Mouse (Mus musculus) liver, embryonic 15.5 days (tissue): ENCODE data around the gene Gm48551. TPM values are rescaled to one million over a fixed set of nuclear protein-coding genes. Genes with fewer than 3 reads are reported as not detected.

Source experiments
- ATAC-seq: fragments of 200-750 bp; cut with Nextera tagmentation; 2 replicates; pipeline ENCODE4 v1.8.0; 2017; ENCODE audit warnings: moderate number of reproducible peaks, mild to moderate bottlenecking, moderate library complexity; ENCODE audit not compliant: insufficient read depth
- H3K27ac ChIP-seq: fragments of 300-500 bp; sonication (generic); replicated peaks from 2 replicates; pipeline ENCODE4 v1.5.1; 2015; ENCODE audit warnings: mild to moderate bottlenecking, inconsistent platforms
- H3K27me3 ChIP-seq: fragments of 300-500 bp; sonication (generic); 2 replicates; pipeline ENCODE4 v1.6.1; 2015; ENCODE audit warnings: mild to moderate bottlenecking, inconsistent platforms
- H3K36me3 ChIP-seq: fragments of 300-500 bp; sonication (generic); replicated peaks from 2 replicates; pipeline ENCODE4 v1.6.1; 2015; ENCODE audit warnings: moderate library complexity, mild to moderate bottlenecking, inconsistent platforms
- H3K4me1 ChIP-seq: fragments of 300-500 bp; sonication (generic); replicated peaks from 2 replicates; pipeline ENCODE4 v1.6.1; 2015; ENCODE audit warnings: inconsistent platforms
- H3K4me2 ChIP-seq: fragments of 300-500 bp; sonication (generic); 2 replicates; pipeline ENCODE4 v1.6.1; 2015; ENCODE audit warnings: moderate library complexity, mild to moderate bottlenecking, inconsistent platforms
- H3K4me3 ChIP-seq: fragments of 300-500 bp; sonication (generic); replicated peaks from 2 replicates; pipeline ENCODE4 v1.5.1; 2015; ENCODE audit warnings: mild to moderate bottlenecking, inconsistent platforms
- H3K9ac ChIP-seq: fragments of 300-500 bp; sonication (generic); 2 replicates; pipeline ENCODE4 v1.6.1; 2015; ENCODE audit warnings: moderate library complexity, mild to moderate bottlenecking, inconsistent platforms
- H3K9me3 ChIP-seq: fragments of 300-500 bp; sonication (generic); replicated peaks from 2 replicates; pipeline ENCODE4 v1.6.1; 2016; ENCODE audit warnings: inconsistent platforms
- WGBS: fragments of 180-500 bp; shearing (Covaris S2); methylation state at CpG from one replicate; pipeline ENCODE4 v1.1.7; 2015; ENCODE audit warnings: mixed read lengths; ENCODE audit not compliant: insufficient replicate concordance; 5-methylcytosine and 5-hydroxymethylcytosine counted together
- polyA plus RNA-seq: library from polyadenylated mRNA; unstranded; fragments of >200 nt; fragmentation: Nextera tagmentation; extraction: Ambion mirVana; gene quantifications from 2 replicates; pipeline ENCODE4 v1.2.1, GENCODE M21; 2015

Gm48551 gene
- polyA plus RNA-seq, 1 experiment from 2014 or later = 0.88 TPM

DNA sequence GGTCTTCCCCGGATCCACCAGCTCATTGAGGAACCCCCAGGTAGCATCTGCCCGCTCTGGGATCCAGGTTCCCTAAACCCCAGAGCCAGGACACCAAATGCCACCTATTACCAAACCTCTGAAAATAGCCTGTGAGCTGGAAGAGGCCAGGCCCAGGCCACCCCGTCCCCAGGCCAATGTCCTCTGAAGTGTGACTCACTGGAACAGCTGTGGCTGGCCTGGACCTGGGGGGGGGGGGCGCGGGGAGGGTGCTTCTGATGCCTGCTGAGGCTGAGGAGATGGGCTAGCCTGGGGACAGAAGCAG is 37.5 kb downstream of the Gm48551 start:
- H3K36me3 ChIP-seq = no peaks in the 10 kb centered on the region
- H3K27me3 ChIP-seq = peaks cover 59% of the 10 kb centered on the region
- H3K27ac ChIP-seq = no peak overlapping the region
- no peak overlapping the region for H3K4me2 ChIP-seq
- no peak for ATAC-seq
- no peaks in the 10 kb centered on the region for H3K9me3 ChIP-seq
- H3K4me3 ChIP-seq = no peak overlapping the region
- 48% methylated on average over 5 of the region's 5 CpGs for WGBS
- no peak overlapping the region for H3K9ac ChIP-seq
- H3K4me1 ChIP-seq = peaks cover 45% of the 10 kb centered on the region

DNA sequence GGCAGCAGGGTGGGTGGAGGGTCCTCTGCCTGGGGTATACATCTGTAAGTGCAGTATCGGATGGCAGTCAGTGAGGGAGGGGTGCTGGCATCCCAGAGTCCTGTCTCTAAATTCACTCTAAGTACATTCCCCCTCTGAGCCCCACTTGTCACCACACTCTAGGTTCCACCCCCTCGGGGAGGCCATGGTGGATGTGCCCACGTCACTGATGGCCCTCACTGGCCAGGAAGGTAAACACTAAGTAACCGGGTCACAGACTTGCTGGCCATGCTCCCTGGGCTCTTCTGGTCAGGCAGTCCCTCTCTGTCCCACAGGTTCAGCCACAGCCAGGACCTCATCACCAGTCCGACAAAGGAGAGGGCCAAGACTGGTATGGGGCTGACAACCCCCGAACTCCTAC is 37.9 kb downstream of the Gm48551 start:
- Histone ChIP-seq H3K4me2 (no peak overlapping the region), H3K27ac (no peak overlapping the region), H3K9ac (no peak overlapping the region), H3K9me3 (no peaks in the 10 kb centered on the region), H3K27me3 (peaks cover 59% of the 10 kb centered on the region), H3K4me3 (no peak overlapping the region), H3K36me3 (no peaks in the 10 kb centered on the region), H3K4me1 (peaks cover 45% of the 10 kb centered on the region)
- ATAC-seq = no peak
- 60% methylated on average over 6 of the region's 6 CpGs for WGBS

DNA sequence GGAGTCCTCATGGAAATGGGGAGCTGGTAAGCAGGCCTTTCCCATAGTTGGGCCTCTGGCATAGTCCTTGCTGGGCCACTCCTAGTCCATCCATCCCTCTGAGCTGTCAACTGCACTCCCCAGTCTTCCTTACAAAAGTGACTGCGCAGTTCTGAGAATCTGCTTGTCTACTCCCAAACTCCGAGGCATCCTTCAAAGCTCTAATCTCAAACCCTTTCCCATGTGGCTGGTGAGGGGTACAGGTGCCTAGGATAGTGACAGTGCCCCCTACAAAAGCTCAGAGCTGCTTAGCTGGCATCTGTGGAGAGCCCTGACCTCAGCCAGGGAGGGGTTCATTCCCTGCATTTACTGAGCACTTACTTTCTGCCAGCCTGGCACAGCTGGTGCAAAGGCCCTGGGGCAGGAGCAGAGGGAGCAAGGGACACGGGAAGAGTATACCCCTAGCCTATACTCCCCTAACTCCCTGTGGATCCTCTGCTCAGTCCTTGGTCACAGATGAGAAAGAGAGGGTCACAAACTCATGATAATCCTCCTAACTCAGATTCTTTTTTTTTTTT is 38.5 kb downstream of the Gm48551 start:
- Histone ChIP-seq H3K36me3 (no peaks in the 10 kb centered on the region), H3K9me3 (no peaks in the 10 kb centered on the region), H3K4me2 (no peak overlapping the region), H3K27ac (no peak overlapping the region), H3K4me3 (no peak overlapping the region), H3K27me3 (peaks cover 59% of the 10 kb centered on the region), H3K4me1 (peaks cover 47% of the 10 kb centered on the region), H3K9ac (no peak overlapping the region)
- 71% methylated on average over 3 of the region's 3 CpGs for WGBS
- no peak for ATAC-seq

DNA sequence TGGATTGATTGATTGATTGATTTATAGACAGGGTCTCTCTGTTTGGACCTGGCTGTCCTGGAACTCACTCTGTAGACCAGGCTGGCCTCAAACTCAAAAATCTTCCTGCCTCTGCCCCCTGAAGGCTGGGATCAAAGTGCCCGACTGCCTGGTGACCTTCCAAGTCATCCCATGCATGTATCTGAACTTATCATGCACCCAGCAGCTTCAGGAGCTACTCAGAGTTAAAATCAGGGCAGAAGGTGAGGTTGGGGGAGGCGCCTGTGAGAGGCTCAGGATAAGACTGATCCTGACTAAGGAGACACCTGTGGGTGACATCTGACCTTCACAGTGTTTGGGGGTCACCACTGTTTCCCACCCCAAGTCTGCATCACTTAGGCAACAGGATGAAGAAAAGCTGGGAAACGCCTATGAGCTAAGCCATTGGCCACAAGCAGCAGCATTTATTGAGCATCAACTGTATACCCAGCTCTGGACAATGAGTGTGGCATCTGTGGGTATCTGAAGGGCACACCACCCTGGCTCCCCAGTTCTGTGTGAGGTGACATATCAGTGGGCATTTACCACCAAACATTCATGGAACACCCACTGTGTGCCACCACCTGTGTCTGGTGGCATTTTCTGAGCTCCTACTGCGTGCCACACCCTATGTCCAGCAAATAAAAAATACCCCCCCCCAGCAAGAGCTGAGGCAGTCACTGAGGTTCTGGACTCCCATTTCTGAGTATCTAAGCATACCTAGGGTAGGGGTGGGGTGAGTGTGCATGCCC is 39.4 kb downstream of the Gm48551 start:
- Histone ChIP-seq H3K4me3 (no peak overlapping the region), H3K9me3 (no peaks in the 10 kb centered on the region), H3K36me3 (no peaks in the 10 kb centered on the region), H3K27me3 (peaks cover 59% of the 10 kb centered on the region), H3K4me1 (peaks cover 45% of the 10 kb centered on the region), H3K27ac (no peak overlapping the region), H3K4me2 (no peak overlapping the region), H3K9ac (no peak overlapping the region)
- ATAC-seq = no peak
- 45% methylated on average over 4 of the region's 4 CpGs for WGBS

DNA sequence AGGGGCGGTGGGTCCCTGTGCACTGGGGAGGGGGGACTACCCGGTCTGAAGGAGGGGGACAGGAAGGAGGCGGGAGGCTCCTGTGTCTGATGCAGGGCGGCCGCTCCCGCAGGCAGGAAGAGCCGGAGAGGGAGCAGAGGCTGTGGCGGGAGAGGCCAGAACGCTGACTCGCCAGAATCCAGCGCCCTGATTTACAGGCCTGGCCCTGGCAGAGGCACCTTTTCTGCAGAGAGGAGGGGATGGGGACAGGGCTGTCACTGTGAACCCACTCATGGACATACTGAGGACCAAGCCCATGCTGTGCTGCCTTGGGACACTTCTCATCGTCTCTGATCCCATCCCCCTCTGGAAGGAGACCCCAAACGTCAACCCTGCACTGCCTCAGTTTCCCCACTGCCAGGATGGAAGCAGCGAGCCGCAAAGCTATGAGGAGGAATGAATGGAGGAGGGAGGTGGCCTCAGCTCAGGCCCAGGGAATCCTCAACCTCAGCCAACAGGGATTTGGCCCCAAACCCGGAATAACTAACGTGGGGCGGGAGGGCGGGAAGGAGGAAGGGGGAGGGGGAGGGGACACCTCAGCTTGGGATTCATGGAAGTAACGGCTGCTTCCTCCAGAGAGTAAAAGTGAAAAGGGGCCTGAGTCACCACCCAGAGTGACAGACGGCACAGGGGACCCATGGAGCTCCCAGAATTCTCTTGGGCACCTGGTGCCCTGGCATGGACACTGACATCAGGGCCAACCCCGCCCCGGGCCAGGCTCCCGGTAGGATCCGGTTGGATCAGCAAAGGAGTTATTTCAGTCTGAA is 40.2 kb downstream of the Gm48551 start:
- H3K27ac ChIP-seq = no peak overlapping the region
- peaks cover 44% of the 10 kb centered on the region for H3K4me1 ChIP-seq
- no peak overlapping the region for H3K4me3 ChIP-seq
- peak overlapping the region; percentile 15; the same call in 1 of the 2 replicates for H3K4me2 ChIP-seq
- H3K36me3 ChIP-seq = no peaks in the 10 kb centered on the region
- peaks cover 67% of the 10 kb centered on the region for H3K27me3 ChIP-seq
- no peak overlapping the region for H3K9ac ChIP-seq
- no peaks in the 10 kb centered on the region for H3K9me3 ChIP-seq
- WGBS = 9% methylated on average over 25 of the region's 25 CpGs
- no peak for ATAC-seq

DNA sequence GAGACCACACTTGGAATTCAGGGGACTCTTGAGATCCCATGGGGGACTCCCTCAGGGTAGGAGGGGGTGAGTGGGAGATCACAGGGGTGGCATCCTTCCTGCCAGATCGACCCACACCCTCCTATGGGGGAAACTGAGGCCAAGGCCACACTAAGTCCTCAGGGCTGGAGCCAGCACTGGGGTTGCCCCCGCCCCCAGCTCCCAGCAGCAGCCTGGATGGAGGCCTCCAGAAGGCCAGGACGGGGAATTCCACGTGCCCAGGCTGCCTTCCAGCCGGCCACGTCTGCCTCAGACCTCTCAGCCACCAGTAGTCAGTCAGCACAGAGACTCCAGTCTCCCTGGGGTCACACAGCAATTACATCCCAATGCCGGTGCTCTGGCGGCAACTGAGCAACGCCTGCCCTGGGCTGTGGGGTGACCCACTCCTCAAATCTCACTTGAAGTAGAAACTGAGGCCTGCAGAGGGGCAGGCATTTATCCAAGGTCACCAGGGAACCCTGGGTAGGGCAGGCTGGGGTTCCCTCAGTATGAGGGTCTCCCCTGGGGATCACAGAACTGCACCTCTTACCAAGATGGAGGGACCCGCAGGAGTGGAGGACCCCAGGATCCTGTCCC is 41.1 kb downstream of the Gm48551 start:
- no peaks in the 10 kb centered on the region for H3K36me3 ChIP-seq
- H3K9ac ChIP-seq = no peak overlapping the region
- WGBS = 46% methylated on average over 10 of the region's 10 CpGs
- no peak for ATAC-seq
- peak overlapping the region; percentile 9; the same call in 1 of the 2 replicates for H3K27ac ChIP-seq
- peaks cover 76% of the 10 kb centered on the region for H3K27me3 ChIP-seq
- H3K4me3 ChIP-seq = no peak overlapping the region
- no peaks in the 10 kb centered on the region for H3K9me3 ChIP-seq
- H3K4me1 ChIP-seq = peaks cover 45% of the 10 kb centered on the region
- peak overlapping the region; percentile 69; the same call in 1 of the 2 replicates for H3K4me2 ChIP-seq

DNA sequence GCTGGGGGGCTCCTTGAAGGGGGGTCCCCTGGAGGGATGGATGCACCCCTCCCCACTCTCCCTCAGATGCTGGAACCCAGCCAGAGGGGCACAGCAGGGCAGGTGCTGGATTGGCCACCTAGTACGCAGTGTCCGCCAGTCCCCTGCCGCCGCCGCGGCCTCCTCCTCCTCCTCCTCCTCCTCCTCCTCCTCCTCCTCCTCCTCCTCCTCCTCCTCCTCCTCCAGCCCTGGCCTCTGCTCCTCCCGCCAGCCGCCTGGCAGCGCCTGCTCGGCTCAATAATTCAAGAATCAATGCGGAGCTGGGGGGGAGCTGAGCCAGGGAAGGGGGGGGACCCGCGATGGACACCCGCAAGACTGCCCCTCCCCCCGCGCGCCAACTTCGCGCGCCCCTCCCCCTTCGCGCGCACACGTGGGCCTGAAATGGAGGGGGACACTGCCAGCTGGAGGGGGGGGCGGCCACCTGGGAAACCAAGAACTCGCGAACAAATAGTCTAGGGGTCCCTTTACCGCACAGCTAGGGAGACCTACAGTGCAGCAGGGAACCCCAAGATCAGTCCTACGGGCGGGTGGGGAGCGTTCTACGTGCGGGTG is 41.9 kb downstream of the Gm48551 start:
- Histone ChIP-seq H3K36me3 (no peaks in the 10 kb centered on the region), H3K4me3 (peak overlapping the region; percentile 59), H3K4me2 (peak overlapping the region; percentile 69), H3K9me3 (no peaks in the 10 kb centered on the region), H3K9ac (peak overlapping the region; percentile 42; the same call in 1 of the 2 replicates), H3K27me3 (peaks cover 84% of the 10 kb centered on the region), H3K27ac (no peak overlapping the region), H3K4me1 (peaks cover 53% of the 10 kb centered on the region)
- 1% methylated on average over 28 of the region's 33 CpGs for WGBS
- no peak for ATAC-seq

DNA sequence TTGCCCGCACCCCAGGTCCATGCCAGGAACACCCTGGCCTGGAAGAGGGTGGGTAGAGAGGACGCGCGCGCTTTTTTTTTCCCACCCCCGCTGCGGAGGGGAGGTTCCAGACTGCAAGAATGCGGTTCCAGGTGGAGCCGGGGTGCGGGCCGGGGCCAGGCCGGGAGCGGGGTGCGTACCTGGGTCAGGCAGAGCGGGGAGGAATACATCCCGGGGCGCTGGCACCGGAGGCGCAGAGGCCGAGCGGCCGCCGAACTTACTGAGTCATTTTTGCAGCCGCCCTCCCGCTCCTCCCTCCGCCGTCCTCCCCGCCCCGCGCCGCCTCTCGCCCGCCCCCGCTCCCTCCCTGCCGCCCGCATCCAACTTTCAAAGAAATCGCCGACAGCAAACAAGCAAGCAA is 42.6 kb downstream of the Gm48551 start:
- Histone ChIP-seq H3K4me3 (peak overlapping the region; percentile 59), H3K9me3 (no peaks in the 10 kb centered on the region), H3K4me1 (peaks cover 60% of the 10 kb centered on the region), H3K9ac (peak overlapping the region; percentile 42; the same call in 1 of the 2 replicates), H3K36me3 (no peaks in the 10 kb centered on the region), H3K27ac (no peak overlapping the region), H3K4me2 (peak overlapping the region; percentile 69), H3K27me3 (peaks cover 91% of the 10 kb centered on the region)
- WGBS = 2% methylated on average over 36 of the region's 38 CpGs
- no peak for ATAC-seq

DNA sequence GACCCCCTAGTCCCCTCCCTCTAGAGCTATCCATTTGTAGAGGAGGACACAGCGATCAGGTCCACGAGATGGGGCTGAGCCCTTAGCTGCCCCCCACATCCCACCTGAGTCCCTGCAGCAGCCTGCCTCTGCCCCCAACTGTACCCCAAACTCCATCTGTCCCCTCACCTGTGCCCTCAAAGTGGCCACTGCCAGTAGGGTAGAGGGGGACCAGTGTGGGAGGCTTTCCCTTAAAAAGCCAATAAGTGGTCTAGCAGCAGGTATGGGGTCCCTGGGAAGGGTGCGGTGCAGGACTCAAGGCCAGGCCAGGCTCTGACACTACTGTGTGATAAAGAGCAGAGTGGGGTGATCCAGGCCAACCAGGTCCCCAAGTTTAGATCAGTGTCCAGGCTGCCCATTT is 43.1 kb downstream of the Gm48551 start:
- Histone ChIP-seq H3K27me3 (peaks cover 94% of the 10 kb centered on the region), H3K4me2 (peak overlapping the region; percentile 69), H3K9me3 (no peaks in the 10 kb centered on the region), H3K4me3 (peak overlapping the region; percentile 59; the same call in 1 of the 2 replicates), H3K9ac (no peak overlapping the region), H3K36me3 (no peaks in the 10 kb centered on the region), H3K4me1 (peaks cover 62% of the 10 kb centered on the region), H3K27ac (no peak overlapping the region)
- 41% methylated on average over 3 of the region's 3 CpGs for WGBS
- no peak for ATAC-seq

DNA sequence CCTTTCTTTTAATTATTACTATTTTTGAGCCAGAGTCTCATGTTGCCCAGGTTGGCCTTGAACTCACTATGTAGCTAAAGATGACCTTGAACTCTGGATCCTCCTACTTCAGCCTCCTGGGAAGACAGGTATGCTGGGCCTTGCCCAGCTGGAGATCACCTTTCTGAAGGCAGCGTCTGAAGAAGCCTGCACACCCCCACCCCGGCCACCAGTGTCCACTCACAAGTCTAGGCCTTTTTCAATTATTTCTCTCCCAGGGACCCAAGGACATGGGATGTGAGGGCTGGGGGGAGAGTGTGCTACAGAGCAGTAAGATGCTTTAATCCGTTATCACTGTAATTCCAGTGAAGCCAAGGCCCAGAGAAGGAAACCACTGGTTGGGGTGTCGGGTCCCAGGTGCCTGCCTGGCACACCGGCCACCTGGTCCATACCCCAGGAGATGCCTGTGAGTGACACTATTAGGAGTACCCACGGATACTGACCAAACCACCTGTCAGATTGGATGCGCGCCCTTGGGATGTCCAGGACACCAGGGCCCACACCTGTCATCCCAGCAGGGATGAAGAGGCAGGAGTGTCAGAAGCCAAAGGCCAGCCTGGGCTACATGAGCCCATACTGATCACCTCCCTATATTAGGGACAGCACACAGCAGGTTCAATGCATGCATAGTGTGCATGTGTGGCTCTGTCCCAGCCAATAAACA is 43.7 kb downstream of the Gm48551 start:
- WGBS = 71% methylated on average over 8 of the region's 8 CpGs
- peaks cover 95% of the 10 kb centered on the region for H3K27me3 ChIP-seq
- no peak overlapping the region for H3K4me2 ChIP-seq
- peaks cover 69% of the 10 kb centered on the region for H3K4me1 ChIP-seq
- H3K4me3 ChIP-seq = no peak overlapping the region
- H3K9me3 ChIP-seq = no peaks in the 10 kb centered on the region
- H3K9ac ChIP-seq = no peak overlapping the region
- no peak for ATAC-seq
- no peaks in the 10 kb centered on the region for H3K36me3 ChIP-seq
- no peak overlapping the region for H3K27ac ChIP-seq
